Mouse (Mus musculus): ENCODE results near the gene Dab2ip.

DNA sequence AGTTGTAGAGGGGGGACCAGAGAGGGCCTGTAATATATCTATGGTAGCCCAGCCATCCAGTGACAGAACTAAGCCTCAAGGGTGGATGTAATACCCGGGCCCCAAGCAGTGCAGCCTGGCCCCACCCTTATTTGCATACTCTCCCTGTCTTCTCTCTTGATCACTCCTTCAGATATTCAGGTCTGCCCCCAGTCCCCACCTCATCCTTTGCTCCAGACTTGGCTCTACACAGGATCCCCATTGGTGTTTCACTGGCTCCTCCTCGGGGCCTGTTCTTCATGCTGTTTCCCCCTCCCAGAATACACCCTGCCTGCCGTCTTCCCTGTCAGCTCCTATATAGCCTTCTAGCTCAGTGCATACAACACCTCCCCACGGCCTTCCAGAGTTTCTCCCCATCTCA lies 57.3 kb downstream of the Dab2ip start:
- TF ChIP-seq POLR2A (IDR thresholded peaks at IDR 0.05; ENCODE audit: control insufficient read depth, low read depth, low read length) (no peak), CTCF (IDR thresholded peaks at IDR 0.05; ENCODE audit: control insufficient read depth, insufficient read depth, insufficient replicate concordance, low read depth, low read length) (no peak)

Data from testis, adult 2 months (tissue).